Mouse (Mus musculus) adrenal gland, postnatal 36 days (tissue): ENCODE measurements around the gene Myo6. TPM values are rescaled to one million over a fixed set of nuclear protein-coding genes. Genes with fewer than 3 reads are reported as not detected.

ENCODE experiments used
- total RNA-seq, 2 experiments: library from RNA; stranded (reverse); gene quantifications; 2 replicates each; pipeline ENCODE4 v1.2.3; 2021

Gene Myo6
- total RNA-seq, 2 experiments from 2014 or later: 31.7 to 32.7 TPM

Other genes starting within 250 kb of the Myo6 start
- 10 to 100 TPM; 66.6 to 80.8 TPM for gene Filip1, start 152.2 kb upstream of the Myo6 start, total RNA-seq
- gene Senp6, start 98.1 kb upstream of the Myo6 start, total RNA-seq: 100 to 1,000 TPM; 118 to 119 TPM